Mouse (Mus musculus) cerebellum, adult (tissue): ENCODE measurements at regions not wholly inside any gene's neighbourhood (a gene's known extent, or its start where the extent isn't known, plus 50 kb on each side); places are given as distances from the start of the nearest gene placed in this dataset.

ENCODE experiments used
- ATAC-seq: cut with Nextera tagmentation; 2 replicates; pipeline ENCODE4 v1.9.2; 2017; ENCODE audit warnings: mild to moderate bottlenecking, moderate library complexity, mixed read lengths; ENCODE audit not compliant: insufficient number of reproducible peaks, low FRiP score, low TSS enrichment

DNA sequence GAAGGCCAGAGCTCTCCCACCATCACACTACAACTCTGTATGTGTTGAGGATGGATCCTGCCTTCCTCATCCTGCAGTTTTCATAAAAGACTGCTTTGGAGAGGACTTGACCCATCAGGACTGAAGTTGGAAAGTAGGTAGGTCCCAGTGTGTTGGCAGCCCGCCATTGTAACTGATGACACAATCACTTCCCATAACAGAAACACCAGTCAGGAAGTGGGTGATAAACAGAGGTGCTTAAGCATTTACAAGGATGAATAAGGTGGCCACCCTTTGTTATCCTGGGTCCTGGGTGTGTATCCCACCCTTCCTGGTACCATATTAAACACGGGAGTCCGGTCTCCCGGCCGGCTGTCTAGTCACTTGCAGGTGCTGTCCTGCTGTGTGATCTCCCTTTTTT, 118.3 kb downstream of the Snx10 start:
- ATAC-seq: no peak

DNA sequence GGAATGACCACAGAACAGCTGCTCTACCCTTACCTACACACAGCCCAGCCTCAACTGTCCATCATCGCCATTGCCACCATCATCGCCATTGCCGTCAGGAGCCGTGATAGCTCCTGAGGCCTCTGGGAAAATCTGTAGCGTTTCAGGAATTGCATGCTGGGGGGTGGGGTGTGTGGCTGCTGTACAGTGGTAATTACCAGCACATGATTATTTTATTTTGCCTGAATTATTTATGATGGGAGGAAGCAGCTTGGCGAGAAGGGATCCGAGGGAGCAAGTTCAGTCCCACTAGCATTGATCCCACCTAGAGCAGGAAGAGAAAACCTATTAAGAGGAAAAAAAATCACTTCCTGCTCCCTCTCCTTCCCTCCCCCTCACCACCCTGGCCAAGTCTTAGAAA, 125.1 kb downstream of the Snx10 start:
- ATAC-seq: no peak

DNA sequence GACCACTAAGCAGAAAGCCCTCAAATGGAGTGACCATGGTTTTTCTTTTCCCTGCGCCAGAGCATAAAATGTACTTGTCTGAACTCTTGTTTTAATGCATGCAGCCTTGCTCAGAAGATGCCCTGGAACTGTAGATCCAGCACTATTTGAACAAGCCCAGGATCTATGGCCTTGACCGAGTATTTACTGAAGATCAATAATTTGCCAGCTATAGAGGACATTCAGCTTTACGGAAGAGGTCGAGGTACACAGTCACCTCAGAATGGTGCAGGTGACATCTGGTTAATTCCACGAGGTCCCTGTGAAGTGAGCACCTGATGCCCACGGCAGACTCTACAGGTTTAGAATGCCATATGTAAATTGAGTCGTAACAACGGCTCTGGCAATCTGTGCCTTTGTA, 130.1 kb downstream of the Snx10 start:
- ATAC-seq: no peak

DNA sequence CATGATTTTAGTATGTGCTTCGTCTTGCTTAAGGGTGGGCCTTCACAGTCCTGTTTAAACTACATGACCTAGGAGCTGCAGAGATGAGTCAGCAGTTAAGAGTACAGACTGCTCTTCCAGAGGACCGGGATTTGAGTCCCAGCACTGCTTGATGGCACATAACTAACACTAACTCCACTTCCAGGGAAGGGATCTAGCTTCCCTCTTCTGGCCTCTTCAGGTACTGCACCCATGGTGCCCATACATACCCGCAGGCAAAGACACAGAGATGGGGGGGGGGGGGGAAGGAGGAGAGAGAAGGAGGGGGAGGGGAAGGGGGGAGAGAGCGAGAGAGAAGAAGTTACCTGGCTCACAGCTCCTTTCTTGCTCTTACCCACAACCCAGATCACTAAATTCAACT, 131.3 kb downstream of the Snx10 start:
- ATAC-seq: no peak

DNA sequence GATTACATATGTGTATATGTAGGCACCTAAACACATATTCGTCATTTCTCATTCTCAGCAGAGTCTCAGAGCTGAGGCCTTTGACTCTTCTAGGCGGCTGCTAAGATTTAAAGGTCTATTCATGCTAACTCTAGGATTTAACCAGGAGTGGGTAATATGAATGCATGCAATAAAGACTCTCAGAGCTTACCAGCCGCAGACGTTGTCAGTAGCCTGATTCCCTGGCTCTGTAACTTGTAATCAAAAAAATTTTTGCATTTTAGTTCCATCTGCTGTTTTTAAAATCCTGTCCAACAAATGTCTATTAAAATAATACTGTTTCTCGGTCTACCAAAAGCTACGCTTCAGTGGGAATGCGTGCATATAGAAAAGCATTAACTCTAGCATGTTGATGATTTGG, 132.4 kb downstream of the Snx10 start:
- ATAC-seq: no peak

DNA sequence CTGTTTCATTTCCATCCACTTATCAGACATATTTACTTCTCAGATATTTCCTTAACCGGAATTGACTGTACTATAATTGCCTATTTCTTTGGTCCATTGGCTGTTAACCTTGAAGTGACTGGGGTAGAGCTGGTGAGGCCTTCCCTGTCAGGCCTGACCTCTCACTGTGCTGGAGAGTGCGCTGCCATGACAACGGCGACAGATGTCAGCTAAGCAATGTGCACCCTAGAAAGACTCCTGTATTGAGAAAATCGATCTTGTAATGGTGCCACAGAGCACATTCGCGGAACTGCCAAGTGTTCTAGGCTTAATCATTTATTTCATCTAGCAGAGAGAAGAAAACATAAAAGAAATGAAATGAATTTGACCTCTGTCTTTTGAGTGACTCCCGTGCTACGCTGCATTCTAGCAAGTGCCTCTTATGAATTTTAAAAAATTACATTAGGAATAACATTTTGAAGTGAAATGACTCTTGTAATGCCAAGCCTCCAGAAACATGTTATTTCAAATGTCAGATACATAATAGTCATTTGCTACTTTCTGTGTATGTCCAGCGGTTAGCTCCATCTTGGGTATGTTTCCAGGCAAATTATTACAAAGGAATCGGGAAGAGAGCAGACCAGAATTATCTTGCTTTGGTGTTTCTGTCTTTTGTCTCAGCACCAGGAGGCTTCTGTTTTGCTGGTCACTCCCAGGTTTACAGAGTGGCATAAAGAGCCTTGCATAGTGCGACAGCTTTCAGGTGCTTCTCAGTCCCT, 133.4 kb downstream of the Snx10 start:
- ATAC-seq: no peak

DNA sequence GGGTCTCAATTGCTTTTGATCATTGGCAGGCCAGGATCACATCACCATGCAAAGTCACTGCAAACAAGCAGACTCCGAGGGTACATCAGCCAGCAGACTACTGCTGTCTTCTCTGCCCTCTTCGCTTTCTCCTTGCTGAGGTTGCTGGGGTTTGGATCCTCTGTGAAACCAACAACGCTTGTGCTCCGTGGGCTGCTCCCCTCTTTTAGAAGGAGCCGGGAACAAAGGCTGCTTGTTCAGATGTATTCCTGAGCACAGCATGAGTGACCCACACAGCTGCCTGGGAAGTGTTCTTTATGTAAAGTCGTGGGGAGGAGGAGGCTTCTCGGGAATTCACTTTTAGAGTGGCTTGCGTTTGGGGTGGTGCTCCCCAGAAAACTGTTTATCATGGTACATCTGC, 134.7 kb downstream of the Snx10 start:
- ATAC-seq: no peak

DNA sequence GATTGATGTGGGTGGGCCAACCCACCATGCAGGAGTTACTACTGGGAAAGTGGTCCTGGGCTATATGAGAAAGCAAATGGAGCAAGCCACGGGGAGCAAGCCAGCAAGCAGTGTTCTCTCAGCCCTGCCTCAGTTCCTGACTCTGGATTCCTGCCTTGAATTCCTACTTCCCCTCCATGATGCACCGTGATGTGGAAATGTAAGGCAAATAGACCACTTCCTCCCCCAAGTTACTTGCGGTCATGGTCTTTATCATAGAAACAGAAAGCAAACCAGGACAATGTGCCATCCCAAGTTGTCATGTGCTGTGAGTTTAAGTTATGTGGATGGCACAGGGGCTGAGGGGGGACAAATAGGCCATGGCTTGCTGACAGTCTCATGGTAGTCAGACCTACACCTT, 139.5 kb downstream of the Snx10 start:
- ATAC-seq: no peak

DNA sequence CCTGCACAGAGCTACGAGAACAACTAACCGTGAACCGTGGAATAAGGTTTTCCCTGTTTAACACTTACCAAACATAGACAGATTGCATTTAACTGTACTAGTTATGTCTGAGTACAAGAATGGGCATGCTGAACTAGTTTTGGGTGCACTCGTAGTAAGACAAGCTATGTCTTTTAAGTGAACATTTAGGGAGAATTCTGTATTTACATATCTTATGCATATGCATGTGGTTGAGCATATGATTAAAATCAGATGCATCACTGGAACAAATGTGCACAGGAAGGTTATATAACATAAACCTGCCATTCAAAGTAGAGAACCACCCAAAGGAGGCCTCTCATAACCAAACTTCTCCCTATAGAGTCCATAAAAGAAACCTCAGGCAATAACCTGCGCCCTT, 140.3 kb downstream of the Snx10 start:
- ATAC-seq: no peak

DNA sequence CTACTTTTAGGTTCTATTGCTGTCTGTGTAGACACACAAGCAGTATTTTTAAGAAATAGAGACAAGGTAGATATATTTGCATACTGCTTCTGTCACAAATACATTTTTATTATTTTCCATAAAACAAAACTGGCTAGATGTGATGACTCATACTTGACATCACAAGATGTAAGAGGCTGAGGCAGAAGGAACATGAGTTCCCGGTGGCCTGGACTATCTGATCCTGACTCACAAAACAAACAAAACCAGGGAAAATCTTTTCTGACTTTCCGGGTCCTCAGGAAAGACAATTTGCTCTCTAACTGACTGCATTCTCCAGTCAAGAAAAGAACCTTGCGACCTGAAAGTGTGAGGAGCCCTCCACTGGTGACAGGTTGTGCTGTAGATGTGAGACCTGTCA, 143.3 kb downstream of the Snx10 start:
- no peak for ATAC-seq

DNA sequence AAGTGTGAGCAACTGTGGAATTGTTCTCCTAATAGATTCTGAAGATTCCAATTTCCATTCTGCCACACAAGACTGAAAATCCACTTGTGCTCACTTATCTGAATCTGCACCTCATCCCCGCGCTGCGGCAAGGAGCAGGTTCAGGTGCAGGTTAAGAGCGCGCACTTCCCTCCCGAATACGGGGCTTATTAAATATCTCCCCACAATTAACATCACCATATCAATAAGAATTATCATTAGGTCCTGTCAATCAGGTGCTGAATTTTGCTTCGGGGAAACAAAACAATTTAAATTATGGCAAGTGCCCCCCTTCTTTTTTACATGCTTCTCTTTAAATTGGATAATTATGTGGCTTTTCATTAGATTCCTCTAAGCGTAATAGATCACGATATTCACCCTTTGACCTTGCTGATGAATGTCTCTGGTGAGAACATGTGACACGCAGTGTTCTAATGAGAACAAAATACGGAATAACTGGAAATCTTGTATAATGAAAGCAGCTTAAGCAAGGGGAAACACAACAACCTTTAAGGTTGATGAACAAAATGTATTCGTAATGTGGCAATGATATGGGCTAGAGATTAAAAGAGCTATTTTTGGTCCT, 151.7 kb downstream of the Snx10 start:
- ATAC-seq: no peak

DNA sequence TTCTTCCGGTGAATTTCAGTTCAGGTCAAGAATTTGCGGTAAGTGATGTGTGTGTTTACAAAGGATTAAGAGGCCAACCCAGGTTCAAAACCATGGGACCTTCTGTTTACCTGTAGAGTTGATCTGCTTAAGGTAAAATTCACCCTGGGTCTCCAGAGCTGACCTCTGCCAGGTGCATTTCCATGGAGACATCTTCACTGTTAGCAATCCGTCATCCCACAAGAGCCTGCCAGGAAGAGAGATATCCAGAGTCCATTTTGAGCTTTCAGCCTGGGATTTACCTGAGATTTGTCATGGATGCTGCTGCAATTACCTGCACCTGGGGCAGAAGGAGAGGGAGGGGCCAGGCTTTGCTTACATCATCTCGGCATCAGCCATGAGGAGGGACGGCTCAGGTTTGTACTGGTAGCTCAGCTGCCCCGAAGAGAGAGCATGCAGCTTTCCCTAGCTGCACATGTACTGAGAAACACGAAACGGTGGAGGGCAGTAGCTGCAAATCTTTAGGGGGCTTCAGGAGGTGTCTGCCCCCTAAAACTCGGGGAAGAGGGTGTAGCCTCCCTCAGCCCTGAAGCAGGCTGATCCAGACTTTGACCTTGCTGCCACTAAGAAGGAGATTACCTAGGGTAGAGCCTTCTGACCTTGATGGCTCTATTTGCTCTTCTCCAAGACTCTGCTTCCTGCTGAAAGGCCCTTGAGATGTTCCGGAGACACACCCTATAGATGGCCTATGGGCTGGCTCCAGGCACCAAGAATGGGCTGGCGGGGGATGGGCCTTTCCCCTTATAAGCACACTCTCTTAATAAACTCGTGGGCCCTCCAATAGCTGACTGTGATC, 153.7 kb downstream of the Snx10 start:
- ATAC-seq: no peak

DNA sequence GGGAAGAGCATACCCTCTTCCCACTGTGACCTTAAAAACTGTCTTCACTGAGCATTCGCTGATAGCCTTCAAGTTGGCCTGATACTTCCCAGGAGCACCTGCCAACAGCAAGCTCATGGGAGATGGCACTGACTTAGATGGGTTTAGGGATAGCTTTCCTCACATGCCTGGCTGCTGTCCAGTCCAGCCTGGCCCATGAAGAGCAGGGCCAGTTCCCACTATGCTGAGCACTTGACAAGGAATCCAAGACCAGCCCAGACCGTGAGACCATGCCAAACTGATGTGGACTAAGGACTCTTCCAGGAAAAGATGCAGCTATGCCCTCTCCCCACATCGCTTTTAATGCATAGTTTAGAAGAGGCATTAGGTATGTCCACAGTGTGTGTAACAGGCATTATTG, 155.0 kb downstream of the Snx10 start:
- no peak for ATAC-seq

DNA sequence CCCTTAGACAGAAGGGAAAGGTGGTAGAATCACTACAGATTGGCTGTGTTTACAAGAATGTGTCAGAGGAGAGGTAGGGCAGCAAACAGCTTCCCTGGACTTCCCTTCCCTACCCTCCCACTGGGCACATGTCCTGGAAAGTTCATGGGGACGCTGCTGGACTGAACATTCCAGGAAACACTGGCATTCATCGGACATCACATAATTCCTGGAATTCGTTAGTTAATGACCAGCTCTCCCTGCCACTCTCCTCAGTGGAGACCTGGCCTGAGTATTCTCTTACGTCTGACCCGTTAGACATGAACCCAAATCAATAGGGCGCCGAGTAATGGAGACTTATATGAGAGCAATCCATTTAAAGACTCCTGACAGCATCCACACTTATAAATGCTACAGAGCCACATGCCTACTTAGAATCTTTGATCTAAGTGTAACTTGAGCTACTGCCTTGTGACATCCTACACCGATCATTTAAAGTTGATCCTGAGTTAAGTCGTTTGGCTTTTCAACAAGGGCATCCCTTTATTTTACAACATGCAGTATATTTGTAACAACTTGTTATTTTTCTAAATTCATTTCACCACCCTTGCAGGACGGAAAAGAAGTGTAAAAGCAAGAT, 156.6 kb downstream of the Snx10 start:
- no peak for ATAC-seq

DNA sequence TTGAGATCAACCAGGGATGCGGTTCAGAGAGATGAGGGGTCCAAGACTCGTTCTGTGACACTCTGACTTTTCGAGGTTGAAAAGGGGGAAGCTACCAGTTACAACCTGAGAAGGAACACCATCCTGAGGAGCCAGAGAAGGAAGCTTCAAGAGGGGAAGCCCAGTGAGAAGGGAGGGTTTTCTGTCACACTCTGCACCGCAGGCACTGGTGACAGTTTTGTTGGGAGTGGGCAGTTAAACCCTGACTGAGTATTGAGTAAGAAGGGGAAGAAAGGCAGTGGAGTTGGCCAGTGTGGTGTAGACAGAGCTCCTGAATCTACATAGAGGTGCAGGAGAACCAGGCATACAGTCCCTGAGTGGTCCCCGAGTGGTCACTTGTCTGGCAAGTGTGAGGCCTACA, 159.4 kb downstream of the Snx10 start:
- ATAC-seq: no peak

DNA sequence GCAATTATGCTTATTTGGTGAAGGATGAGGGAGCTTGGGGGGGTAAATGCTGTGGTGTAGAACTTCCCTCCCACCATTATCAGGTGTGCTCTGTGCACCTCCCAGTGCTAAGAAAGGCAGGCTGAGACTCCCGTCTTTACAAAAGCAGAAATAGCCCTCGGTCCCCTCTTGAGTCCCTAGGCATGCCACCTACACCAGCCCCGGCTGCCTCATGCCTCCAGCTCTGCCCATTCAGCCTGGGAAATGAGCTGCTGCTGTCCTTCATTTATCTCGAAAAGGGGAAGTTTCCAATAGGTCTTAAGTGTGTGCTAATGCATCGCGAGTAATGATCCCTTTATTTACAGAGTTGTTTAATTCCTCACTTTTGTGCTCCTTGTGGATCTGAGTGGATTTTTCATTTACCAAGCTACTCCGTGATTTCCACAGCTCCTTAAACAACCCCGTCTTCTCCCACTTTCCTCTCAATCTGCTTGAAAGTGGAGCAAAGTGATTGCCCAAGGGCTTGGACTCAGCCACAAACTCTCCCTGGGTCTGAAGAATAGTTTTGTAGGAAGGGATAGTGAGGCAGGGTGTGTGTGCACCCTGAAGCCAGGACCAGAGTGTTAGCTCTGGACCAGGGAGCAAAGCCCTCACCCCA, 162.1 kb downstream of the Snx10 start:
- no peak for ATAC-seq

DNA sequence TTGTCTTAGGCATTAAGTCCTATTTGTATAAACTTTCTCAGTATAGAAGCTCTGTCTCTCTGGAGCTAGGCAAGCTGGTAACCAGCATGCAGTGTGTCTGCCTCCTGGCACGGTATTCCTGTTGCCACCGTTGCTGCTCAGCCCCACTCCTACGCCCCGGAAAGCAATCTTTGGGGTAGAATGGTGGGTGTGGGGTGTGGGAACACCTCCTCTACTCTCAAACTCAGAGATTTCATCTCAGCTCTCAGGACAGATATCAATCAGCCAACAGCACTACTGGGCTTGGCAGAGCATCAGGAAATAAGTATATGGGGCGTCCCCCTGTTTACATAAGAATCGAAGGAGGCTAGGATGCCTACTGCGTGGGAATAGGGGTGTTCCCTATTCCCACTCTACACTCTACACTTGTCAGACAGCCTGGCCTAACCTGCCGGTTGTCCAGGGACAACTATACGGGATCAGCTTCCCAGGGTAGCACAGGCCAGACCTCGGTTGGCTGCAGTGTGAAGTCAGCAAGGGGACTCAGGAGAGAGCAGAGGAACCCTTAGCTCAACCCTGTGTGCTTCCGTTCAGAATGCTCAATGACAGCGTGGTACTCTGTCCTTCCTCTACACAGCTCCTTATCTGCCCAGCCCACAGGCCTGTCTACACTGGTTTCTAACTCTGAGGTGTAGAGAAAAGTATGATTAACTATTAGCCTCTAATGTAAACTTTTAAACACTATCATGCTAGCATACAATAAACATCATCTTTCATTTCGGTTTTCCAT, 167.3 kb downstream of the Snx10 start:
- no peak for ATAC-seq

DNA sequence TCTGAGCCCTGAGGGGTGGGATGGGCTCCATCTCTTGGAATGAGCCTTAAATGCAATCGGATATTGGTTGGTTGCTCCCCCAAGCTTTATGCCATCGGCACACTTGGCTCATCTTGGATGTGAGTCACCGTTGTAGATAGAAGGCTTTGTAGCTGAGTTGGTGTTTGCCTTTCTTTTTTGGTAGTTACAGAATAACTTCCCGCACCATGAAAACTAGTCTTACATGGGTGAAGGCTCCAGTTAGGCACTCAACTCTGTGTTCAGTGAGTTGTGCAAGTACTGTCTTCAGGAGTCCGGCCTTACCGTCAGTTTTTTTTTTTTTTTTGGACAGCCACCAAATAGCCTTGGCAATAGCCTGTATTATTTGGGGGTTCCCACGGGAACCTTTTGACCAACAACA, 170.3 kb downstream of the Snx10 start:
- ATAC-seq: no peak

DNA sequence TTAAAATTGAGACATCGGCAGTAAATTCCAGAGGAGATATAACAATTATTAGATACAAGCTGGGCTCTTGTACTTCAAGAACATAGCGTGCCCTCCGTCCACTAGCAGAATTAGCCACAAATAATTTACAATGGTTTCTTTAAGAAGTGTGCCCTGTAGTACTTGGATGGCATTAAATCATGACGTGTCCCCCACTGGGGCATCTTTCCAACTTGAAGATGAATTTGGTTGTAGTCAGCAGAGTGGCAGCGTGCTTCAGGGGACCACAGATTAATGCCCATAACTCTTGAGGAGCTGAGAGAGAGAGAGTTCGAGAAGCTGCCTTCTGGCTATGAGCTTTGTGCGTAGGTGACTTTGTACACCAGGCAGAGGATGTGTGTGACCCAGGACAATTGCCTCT, 172.7 kb downstream of the Snx10 start:
- no peak for ATAC-seq

DNA sequence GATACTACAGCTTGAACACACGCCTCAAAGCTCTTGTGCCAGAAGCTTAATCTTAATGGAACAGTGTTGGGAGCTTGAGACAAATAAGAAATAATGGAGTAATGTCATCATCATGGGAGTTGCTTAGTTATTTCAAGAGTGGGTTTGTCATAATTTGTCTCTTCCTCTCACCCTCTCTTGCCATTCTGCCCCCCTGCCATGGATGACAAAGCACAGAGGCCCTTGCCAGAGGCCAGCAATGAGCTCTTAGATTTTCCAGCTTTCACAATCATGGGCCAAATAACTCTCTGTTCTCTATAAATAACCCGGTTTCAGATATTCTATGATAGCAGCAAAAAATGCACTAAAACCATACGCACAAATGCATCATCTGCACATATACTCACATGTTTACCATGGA, 174.1 kb downstream of the Snx10 start:
- ATAC-seq: no peak
